Mouse (Mus musculus) limb, embryonic 12.5 days (tissue): ENCODE measurements at regions not wholly inside any gene's neighbourhood (a gene's known extent, or its start where the extent isn't known, plus 50 kb on each side); places are given as distances from the start of the nearest gene placed in this dataset.
A peak's percentile ranks its signal among the peaks of the same experiment; 100 is the strongest.

Experiments used
- ATAC-seq: fragments of 200-750 bp; cut with Nextera tagmentation; 2 replicates; pipeline ENCODE4 v1.8.0; 2017; ENCODE audit warnings: low read depth, moderate TSS enrichment; ENCODE audit not compliant: insufficient number of reproducible peaks, insufficient read depth, low FRiP score, low TSS enrichment
- H3K27ac ChIP-seq: fragments of 300-500 bp; sonication (generic); 2 replicates; pipeline ENCODE4 v1.5.1; 2016; ENCODE audit warnings: mild to moderate bottlenecking, moderate library complexity
- H3K27me3 ChIP-seq: fragments of 300-500 bp; sonication (generic); 2 replicates; pipeline ENCODE4 v1.6.1; 2016; ENCODE audit warnings: mild to moderate bottlenecking, moderate library complexity
- H3K36me3 ChIP-seq: fragments of 300-500 bp; sonication (generic); 2 replicates; pipeline ENCODE4 v1.6.1; 2016; ENCODE audit warnings: mild to moderate bottlenecking, moderate library complexity
- H3K4me1 ChIP-seq: fragments of 300-500 bp; sonication (generic); replicated peaks from 2 replicates; pipeline ENCODE4 v1.6.1; 2016
- H3K4me2 ChIP-seq: fragments of 300-500 bp; sonication (generic); 2 replicates; pipeline ENCODE4 v1.6.1; 2016; ENCODE audit warnings: mild to moderate bottlenecking, moderate library complexity
- H3K4me3 ChIP-seq: fragments of 300-500 bp; sonication (generic); replicated peaks from 2 replicates; pipeline ENCODE4 v1.5.1; 2016; ENCODE audit warnings: mild to moderate bottlenecking
- H3K9ac ChIP-seq: fragments of 300-500 bp; sonication (generic); replicated peaks from 2 replicates; pipeline ENCODE4 v1.6.1; 2016; ENCODE audit warnings: mild to moderate bottlenecking, moderate library complexity
- H3K9me3 ChIP-seq: fragments of 300-500 bp; sonication (generic); 2 replicates; pipeline ENCODE4 v1.6.1; 2016; ENCODE audit warnings: mild to moderate bottlenecking, moderate library complexity
- WGBS: fragments of 180-500 bp; shearing (Covaris S2); methylation state at CpG from one replicate; pipeline ENCODE4 v1.1.7; 2016; 5-methylcytosine and 5-hydroxymethylcytosine counted together

GRCm38 (mm10) chr13:51227836-51228235, 57.0 kb downstream of the Nxnl2 start:
- WGBS = 86% methylated on average over 9 of the region's 9 CpGs
- Histone ChIP-seq H3K9ac (no peak overlapping the region), H3K4me2 (no peak overlapping the region), H3K9me3 (no peaks in the 10 kb centered on the region), H3K27ac (no peak overlapping the region), H3K36me3 (no peaks in the 10 kb centered on the region), H3K27me3 (no peaks in the 10 kb centered on the region), H3K4me1 (peaks cover 22% of the 10 kb centered on the region), H3K4me3 (no peak overlapping the region)
- no peak for ATAC-seq

GRCm38 (mm10) chr13:51228862-51229770, 58.3 kb downstream of the Nxnl2 start:
- Histone ChIP-seq H3K4me1 (peaks cover 11% of the 10 kb centered on the region; the same call in 1 of the 2 replicates), H3K27me3 (no peaks in the 10 kb centered on the region), H3K4me3 (no peak overlapping the region), H3K9ac (no peak overlapping the region), H3K9me3 (no peaks in the 10 kb centered on the region), H3K27ac (peak overlapping the region; percentile 36), H3K4me2 (no peak overlapping the region), H3K36me3 (no peaks in the 10 kb centered on the region)
- no peak for ATAC-seq
- WGBS = 78% methylated on average over 30 of the region's 30 CpGs

GRCm38 (mm10) chr13:51229862-51230261, 59.0 kb downstream of the Nxnl2 start:
- WGBS = 90% methylated on average over 4 of the region's 4 CpGs
- Histone ChIP-seq H3K27ac (no peak overlapping the region), H3K27me3 (no peaks in the 10 kb centered on the region), H3K9me3 (no peaks in the 10 kb centered on the region), H3K9ac (no peak overlapping the region), H3K4me3 (no peak overlapping the region), H3K36me3 (no peaks in the 10 kb centered on the region), H3K4me2 (no peak overlapping the region), H3K4me1 (peaks cover 11% of the 10 kb centered on the region; the same call in 1 of the 2 replicates)
- no peak for ATAC-seq

- whole genome bisulfite sequencing = 80% methylated on average over 4 of the region's 4 CpGs
- Histone ChIP-seq H3K27me3 (no peaks in the 10 kb centered on the region), H3K9ac (no peak overlapping the region), H3K27ac (no peak overlapping the region), H3K4me1 (peaks cover 11% of the 10 kb centered on the region; the same call in 1 of the 2 replicates), H3K9me3 (no peaks in the 10 kb centered on the region), H3K4me2 (no peak overlapping the region), H3K36me3 (no peaks in the 10 kb centered on the region), H3K4me3 (no peak overlapping the region)
- no peak for ATAC-seq
Measured at GRCm38 (mm10) chr13:51231586-51231985, 60.8 kb downstream of the Nxnl2 start.

GRCm38 (mm10) chr13:51247378-51247777, 76.6 kb downstream of the Nxnl2 start:
- no peak overlapping the region for H3K4me2 ChIP-seq
- H3K27me3 ChIP-seq = no peaks in the 10 kb centered on the region
- peaks cover 5% of the 10 kb centered on the region for H3K9me3 ChIP-seq
- no peak overlapping the region for H3K4me3 ChIP-seq
- no peaks in the 10 kb centered on the region for H3K4me1 ChIP-seq
- no peaks in the 10 kb centered on the region for H3K36me3 ChIP-seq
- WGBS = 82% methylated on average over 3 of the region's 3 CpGs
- ATAC-seq = no peak
- no peak overlapping the region for H3K9ac ChIP-seq
- no peak overlapping the region for H3K27ac ChIP-seq

- Histone ChIP-seq H3K4me3 (no peak overlapping the region), H3K4me2 (no peak overlapping the region), H3K27ac (no peak overlapping the region), H3K9me3 (peaks cover 8% of the 10 kb centered on the region), H3K36me3 (no peaks in the 10 kb centered on the region), H3K27me3 (no peaks in the 10 kb centered on the region), H3K9ac (no peak overlapping the region), H3K4me1 (peaks cover 10% of the 10 kb centered on the region)
- WGBS = 81% methylated on average over 1 of the region's 1 CpGs
- no peak for ATAC-seq
Measured at GRCm38 (mm10) chr13:51253371-51253770, 82.5 kb downstream of the Nxnl2 start.

GRCm38 (mm10) chr13:51255688-51256087, 84.9 kb downstream of the Nxnl2 start:
- Histone ChIP-seq H3K4me1 (peaks cover 30% of the 10 kb centered on the region), H3K4me2 (no peak overlapping the region), H3K36me3 (no peaks in the 10 kb centered on the region), H3K9ac (no peak overlapping the region), H3K27me3 (no peaks in the 10 kb centered on the region), H3K4me3 (no peak overlapping the region), H3K9me3 (peaks cover 3% of the 10 kb centered on the region; the same call in 1 of the 2 replicates), H3K27ac (no peak overlapping the region)
- over 99% methylated on average over 5 of the region's 5 CpGs for WGBS
- no peak for ATAC-seq

GRCm38 (mm10) chr13:51258752-51259721, 88.2 kb downstream of the Nxnl2 start:
- H3K9ac ChIP-seq = no peak overlapping the region
- H3K4me3 ChIP-seq = no peak overlapping the region
- H3K9me3 ChIP-seq = peaks cover 3% of the 10 kb centered on the region; the same call in 1 of the 2 replicates
- ATAC-seq = peak; percentile 95
- H3K27ac ChIP-seq = peak overlapping the region; percentile 90
- WGBS = 8% methylated on average over 13 of the region's 13 CpGs
- H3K4me1 ChIP-seq = peaks cover 54% of the 10 kb centered on the region
- no peaks in the 10 kb centered on the region for H3K27me3 ChIP-seq
- H3K4me2 ChIP-seq = peak overlapping the region; percentile 35
- no peaks in the 10 kb centered on the region for H3K36me3 ChIP-seq

- peaks cover 54% of the 10 kb centered on the region for H3K4me1 ChIP-seq
- peak; percentile 24; the same call in 1 of the 2 replicates for ATAC-seq
- H3K4me3 ChIP-seq = 0 out of 2 replicates have a peak overlapping the region, but pooled peaks have one; percentile 4
- H3K27me3 ChIP-seq = no peaks in the 10 kb centered on the region
- no peaks in the 10 kb centered on the region for H3K9me3 ChIP-seq
- H3K27ac ChIP-seq = peak overlapping the region; percentile 90
- H3K4me2 ChIP-seq = peak overlapping the region; percentile 35
- no peak overlapping the region for H3K9ac ChIP-seq
- H3K36me3 ChIP-seq = no peaks in the 10 kb centered on the region
- 23% methylated on average over 8 of the region's 8 CpGs for WGBS
Measured at GRCm38 (mm10) chr13:51261619-51262018, 90.8 kb downstream of the Nxnl2 start.

- Histone ChIP-seq H3K36me3 (no peaks in the 10 kb centered on the region), H3K9me3 (peaks cover 13% of the 10 kb centered on the region; the same call in 1 of the 2 replicates), H3K9ac (no peak overlapping the region), H3K4me3 (no peak overlapping the region), H3K27ac (0 out of 2 replicates have a peak overlapping the region, but pooled peaks have one; percentile 54), H3K4me2 (no peak overlapping the region), H3K4me1 (peaks cover 26% of the 10 kb centered on the region), H3K27me3 (no peaks in the 10 kb centered on the region)
- WGBS = 86% methylated on average over 4 of the region's 4 CpGs
- no peak for ATAC-seq
Measured at GRCm38 (mm10) chr13:51272786-51273185, 102.0 kb downstream of the Nxnl2 start.

- no peak overlapping the region for H3K9ac ChIP-seq
- peaks cover 13% of the 10 kb centered on the region; the same call in 1 of the 2 replicates for H3K9me3 ChIP-seq
- 39% methylated on average over 5 of the region's 5 CpGs for WGBS
- H3K27me3 ChIP-seq = no peaks in the 10 kb centered on the region
- H3K27ac ChIP-seq = peak overlapping the region; percentile 69
- no peak overlapping the region for H3K4me3 ChIP-seq
- no peak overlapping the region for H3K4me2 ChIP-seq
- no peak for ATAC-seq
- H3K36me3 ChIP-seq = no peaks in the 10 kb centered on the region
- peaks cover 44% of the 10 kb centered on the region for H3K4me1 ChIP-seq
Measured at GRCm38 (mm10) chr13:51274639-51275038, 103.8 kb downstream of the Nxnl2 start.
